Mouse (Mus musculus) splenic B cell, adult 2 months (primary cell): Measurements from ENCODE around the gene Mafg.
"Not testable (repeated sequence)": the region's sequence is repeated elsewhere in the genome, so short reads cannot be mapped to it uniquely, and the experiment has no call there.

Experiments
- DNase-seq: peaks from one replicate; pipeline ENCODE4 v3.0.0-alpha.2; 2011; ENCODE audit warnings: low read depth, low spot score
- H3K27me3 ChIP-seq: 2 replicates; pipeline ENCODE4 v1.6.1; 2012; ENCODE audit warnings: mild to moderate bottlenecking, low read length, moderate library complexity, mixed read lengths; ENCODE audit not compliant: control insufficient read depth, poor library complexity, insufficient read depth, severe bottlenecking
- H3K36me3 ChIP-seq: 2 replicates; pipeline ENCODE4 v1.6.1; 2012; ENCODE audit warnings: mild to moderate bottlenecking, low read length, moderate library complexity, mixed read lengths; ENCODE audit not compliant: control insufficient read depth, poor library complexity, insufficient read depth, severe bottlenecking

The Mafg gene

DNA sequence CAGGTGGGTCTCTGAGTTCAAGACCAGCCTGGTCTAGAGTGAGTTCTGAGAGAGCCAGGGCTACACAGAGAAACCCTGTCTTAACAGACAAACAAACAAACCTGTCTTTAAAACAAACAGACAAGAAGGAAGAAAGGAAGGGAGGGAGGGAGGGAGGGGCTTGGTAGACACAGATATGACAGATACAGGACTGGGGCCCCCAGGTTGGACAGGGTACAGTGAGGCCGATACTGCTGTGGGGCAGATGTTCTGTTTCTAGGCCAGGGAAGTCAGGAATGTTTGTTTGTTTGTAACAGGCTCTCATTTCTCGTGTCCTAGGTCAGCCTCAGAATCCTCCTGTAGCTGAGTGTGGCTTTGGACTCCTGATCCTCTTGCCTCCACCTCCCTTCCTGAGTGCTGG is 29.9 kb downstream of the Mafg start:
- no peak for DNase-seq
- Histone ChIP-seq H3K36me3 (peaks cover 6% of the 10 kb centered on the region), H3K27me3 (no peaks in the 10 kb centered on the region)

DNA sequence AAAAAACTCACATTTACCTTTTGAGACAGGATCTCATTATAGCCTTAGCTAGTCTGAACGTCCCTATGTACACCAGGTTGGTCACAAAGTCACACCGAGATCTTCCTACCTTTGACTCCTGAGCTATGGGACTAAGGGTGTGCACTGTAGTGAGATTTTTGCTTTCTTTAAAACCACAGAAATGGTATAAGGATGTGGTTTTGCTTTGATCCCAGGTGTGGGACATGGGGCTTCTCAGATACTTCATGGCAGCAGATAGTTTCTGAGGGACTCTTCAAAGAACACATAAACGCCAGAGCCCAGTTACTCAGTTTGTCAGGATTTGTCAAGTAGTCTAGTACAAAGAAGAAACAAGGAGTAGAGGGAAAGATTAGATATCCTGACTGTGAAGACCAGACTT is 32.7 kb downstream of the Mafg start:
- H3K36me3 ChIP-seq: peaks cover 7% of the 10 kb centered on the region
- no peak for DNase-seq
- no peaks in the 10 kb centered on the region for H3K27me3 ChIP-seq

DNA sequence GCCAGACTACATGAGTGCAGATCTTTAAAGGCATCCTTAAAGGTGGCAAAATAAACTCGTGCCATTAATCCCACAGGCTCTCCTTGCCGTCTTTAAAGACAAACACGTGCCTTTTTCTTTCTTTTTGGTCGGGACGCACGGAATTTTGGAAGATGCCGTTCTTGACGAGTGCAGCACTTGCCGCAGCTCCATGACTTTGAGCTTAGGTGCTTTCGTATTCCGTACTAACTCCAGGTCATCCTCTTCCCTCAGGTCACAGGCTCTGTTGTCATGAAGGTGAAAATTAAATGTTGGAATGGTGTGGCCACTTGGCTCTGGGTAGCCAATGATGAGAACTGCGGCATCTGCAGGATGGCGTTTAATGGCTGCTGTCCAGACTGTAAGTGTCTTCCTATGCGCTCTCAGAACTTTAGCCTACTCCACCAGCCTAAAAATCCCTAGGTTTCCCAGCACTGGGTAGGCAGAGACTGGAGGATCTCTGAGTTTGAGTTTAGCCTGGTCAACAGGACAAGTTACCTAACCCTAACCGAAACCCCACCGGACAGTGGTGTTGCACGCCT is 34.3 kb downstream of the Mafg start:
- no peak for DNase-seq
- Histone ChIP-seq H3K27me3 (no peaks in the 10 kb centered on the region), H3K36me3 (peaks cover 6% of the 10 kb centered on the region)

DNA sequence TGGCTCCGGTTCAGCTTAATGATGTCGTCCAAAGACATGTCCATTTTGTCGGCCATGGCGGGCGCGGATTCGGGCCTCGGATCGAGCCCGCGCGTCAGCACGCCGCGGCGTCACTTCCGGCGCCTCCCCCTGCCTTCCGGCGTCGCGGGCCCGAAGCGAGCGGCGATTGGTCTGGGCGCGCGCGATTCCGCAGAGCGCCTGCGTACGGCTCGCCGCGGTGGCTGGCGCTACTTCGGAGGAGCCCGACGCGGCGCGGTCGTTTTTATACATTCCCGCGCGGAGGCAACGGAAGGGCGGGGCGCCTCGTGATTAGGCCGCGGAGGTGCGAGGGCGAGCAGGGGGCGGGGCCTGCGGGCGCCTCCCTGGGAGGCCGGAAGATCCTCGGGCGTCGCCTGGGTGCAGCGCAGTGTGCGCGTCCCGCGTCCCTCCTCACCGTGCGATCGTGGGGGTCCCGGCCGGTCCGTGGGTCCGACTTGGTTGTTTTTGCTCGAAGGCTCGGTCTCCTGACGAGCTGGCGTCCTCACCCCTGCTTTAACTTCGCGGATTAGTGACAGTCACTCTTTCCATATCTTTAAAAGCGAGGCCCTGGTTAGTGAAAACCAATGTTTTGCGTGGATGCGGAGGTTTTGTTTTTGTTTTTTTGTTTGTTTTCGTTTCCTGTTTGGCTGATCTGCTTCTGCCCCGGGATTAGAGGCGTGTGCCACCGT is 35.0 kb downstream of the Mafg start, which contains the start of the genes Alyref and Anapc11:
Gene Alyref, minus strand, starts transcription at position 83 of the 707 bp plus-strand sequence.
Gene Anapc11, plus strand, starts transcription at position 139 of the 707 bp plus-strand sequence.
- Histone ChIP-seq H3K36me3 (peaks cover 6% of the 10 kb centered on the region), H3K27me3 (no peaks in the 10 kb centered on the region)
- peak; percentile 98 for DNase-seq

DNA sequence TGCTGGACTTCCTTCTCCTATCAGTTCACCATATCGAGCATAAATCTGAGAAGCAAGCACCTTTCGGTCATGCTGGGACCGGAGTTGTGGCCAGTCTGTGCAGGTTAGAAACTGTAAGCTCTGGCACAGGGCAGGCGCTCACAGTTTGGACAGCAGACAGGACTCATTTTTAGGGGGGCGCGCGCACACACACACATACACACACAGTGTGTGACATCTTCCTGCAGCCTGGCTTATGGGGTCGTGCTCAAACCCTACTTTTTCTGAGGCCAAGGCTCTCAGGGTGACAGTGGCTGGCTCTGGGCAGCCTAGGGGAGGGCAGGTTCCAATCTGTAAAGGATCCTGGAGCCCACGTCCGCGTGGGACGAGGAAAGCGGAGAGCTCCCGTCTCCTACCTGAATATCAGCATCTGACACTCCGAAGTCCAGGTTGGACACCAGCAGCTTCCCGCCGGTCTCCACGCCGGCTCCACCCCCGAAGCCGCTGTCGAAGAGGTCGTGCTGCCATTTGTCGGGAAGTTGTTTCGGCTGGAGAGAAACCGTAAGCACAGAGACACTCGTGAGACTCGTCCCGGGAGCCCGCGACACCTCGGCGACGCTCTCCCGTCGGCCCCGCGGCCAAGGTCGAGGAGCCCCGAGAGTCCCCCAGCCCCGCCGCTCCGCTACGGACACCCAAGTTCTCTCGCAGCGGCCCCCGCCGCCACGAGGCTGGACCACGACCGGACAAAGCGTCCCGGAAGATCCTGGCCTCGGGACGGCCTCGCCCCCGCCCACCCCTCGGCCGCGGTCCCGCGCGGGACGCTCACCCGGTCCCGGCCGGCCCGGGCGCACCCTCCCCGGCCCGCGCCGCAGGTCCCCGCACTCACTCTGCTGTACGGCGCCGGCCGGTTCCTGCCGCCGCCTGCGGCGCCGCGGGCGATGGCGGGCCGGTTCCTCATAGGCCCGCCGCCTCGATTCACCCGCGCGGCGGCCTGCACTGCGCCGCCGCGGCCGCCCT is 35.9 kb downstream of the Mafg start:
- H3K36me3 ChIP-seq: peaks cover 6% of the 10 kb centered on the region

DNA sequence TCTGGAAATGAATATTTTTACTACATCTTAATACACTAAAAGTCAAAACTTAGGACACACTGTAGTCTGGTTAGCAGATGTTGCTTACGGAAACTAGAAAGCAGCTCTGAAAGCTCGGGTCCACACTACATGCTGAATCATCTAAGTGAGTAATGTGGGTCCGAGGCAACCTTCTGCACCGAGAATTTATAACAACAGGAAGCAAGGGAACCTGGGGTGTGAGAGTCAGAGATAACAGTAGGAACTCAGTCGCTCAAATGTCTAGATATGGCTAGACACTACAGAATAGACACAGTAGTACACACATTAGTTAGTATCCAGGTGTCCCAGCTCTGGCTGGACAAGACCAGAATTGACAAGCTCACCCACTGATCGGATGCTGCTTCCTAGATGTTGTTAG is 44.9 kb downstream of the Mafg start:
- no peak for DNase-seq
- peaks cover 4% of the 10 kb centered on the region; the same call in 1 of the 2 replicates for H3K36me3 ChIP-seq
- no peaks in the 10 kb centered on the region for H3K27me3 ChIP-seq

More for the DNA sequence above, 35.9 kb downstream of the Mafg start:
- peak; percentile 30 for DNase-seq
- H3K27me3 ChIP-seq: no peaks in the 10 kb centered on the region

DNA sequence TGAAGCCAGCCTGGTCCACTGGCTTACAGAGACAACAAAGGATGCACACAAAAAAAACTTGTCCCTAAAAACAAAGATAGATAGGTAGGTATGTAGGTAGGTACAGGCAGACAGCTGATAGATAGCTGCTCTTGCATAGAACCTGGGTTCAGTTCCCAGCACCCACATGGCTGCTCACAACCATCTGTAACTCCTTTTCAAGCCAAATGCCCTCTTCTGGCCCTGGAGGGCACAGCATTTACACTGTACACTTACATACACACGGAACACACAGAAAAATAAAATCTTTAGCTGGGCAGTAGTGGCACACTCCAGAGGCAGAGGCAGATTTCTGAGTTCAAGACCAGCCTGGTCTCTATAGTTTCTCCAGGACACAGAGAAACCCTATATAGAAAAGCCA is 49.5 kb downstream of the Mafg start:
- no peak for DNase-seq
- Histone ChIP-seq H3K36me3 (peaks cover 11% of the 10 kb centered on the region), H3K27me3 (no peaks in the 10 kb centered on the region)

DNA sequence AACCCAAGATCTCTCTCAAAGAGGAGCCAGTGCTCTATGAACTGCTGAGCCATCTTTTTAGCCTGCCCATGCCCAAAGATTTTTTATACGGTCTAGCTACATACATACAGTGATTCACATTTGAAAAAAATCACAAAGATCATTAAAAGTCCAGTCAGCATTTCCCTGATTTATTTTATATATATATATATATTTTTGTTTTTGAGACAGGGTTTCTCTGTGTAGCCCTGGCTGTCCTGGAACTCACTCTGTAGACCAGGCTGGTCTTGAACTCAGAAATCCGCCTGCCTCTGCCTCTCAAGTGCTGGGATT is 50.5 kb downstream of the Mafg start:
- not testable (repeated sequence) for DNase-seq, H3K27me3 ChIP-seq
- peaks cover 17% of the 10 kb centered on the region for H3K36me3 ChIP-seq

DNA sequence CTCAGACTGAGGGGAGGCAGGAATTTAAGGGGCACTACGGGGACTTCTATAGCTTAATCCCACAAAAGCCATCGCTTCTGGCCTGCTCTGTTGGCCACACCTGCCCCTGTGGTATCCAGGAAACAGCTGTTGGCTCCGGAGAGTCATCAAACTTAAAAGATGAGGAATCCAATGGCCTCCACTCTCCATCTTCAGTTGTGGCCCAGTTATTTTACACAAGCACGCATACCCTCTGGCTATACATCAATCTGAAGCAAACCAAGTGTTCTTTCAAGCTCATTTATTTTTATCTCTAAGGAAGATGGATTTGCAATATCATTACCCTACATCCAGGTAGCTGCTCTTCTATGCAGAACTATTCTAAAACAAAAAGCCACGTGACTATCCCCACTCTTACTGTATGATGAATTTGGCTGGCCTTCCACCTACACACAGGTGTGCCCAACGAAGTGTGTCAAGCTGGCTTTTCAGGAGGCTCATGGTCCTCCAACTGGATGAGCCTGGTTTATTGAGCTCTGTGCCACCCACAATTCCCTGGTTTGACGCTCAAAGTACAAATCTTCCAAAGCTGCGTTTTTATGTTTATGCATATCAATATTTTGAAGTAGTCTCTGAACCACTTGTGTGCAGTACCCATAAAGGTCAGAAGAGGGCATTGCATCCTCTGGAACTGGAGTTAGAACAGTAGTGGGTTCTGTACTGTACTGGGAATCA is 51.0 kb downstream of the Mafg start:
- peaks cover 20% of the 10 kb centered on the region for H3K36me3 ChIP-seq
- H3K27me3 ChIP-seq: no peaks in the 10 kb centered on the region
- DNase-seq: peak; percentile 76

DNA sequence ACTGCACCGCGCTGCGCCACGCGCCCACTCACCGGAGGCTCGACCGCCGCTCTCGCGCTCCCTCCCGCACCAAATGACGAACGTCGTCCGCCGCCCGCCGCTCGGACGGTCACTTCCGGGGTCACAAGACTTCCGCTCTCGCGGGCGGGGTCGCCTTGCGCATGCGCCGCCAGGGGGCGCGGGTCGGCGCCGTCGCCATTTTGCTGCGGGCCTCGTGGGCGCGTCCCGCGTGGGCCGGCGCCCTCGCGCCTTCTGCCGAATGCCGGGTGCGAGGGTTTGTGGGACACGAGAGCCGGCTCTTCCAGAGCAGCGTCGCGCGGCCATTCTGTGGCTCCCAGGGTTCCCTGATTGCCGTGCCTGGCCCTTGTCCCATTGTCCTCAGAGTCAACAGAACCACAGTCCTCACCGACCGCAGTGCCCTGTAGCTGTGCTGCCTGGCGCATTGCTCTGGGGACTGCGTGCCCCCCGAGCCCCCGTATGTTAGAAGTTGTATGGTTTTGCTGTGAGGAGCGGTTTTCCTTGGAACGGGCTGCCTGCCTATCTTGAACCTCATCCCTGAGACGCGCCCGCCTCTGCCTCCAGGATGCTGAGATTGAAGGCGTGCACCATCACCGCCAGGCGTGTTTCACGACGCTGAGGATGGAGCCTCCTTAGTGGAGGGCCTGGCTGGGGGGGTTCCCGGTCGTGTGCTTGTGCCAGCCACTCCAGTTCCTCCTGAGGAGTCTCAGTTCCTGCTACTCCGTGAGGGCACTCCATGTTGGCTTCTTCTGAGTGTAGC is 51.7 kb downstream of the Mafg start, which contains the start of gene Arhgdia:
Gene Arhgdia, minus strand, starts transcription at position 135 of the 778 bp plus-strand sequence.
- Histone ChIP-seq H3K27me3 (no peaks in the 10 kb centered on the region), H3K36me3 (peaks cover 20% of the 10 kb centered on the region)
- peak; percentile 94 for DNase-seq

DNA sequence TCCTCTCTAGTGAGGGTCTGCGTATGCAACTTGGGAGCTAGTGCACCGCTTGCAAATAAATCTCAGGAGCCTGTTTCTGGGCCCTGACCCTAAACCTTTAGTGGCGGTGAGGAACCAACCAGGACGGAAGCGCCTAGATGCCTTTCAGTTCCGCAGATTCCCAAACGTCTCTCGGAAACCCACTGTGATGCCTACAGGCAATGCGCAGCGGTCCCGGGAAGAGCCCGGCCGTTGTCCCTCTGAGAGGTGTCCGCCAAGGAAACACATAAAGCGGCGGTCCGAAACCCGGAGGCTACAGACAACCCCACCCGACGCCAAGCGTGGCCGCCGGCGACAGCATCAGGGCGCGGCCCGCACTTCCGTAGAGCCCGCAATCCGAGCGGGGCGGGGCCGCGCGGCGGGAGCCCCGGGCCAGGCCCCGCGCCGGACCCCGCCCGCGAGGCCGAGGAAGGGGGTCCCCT is 52.5 kb downstream of the Mafg start:
- Histone ChIP-seq H3K36me3 (peaks cover 20% of the 10 kb centered on the region), H3K27me3 (no peaks in the 10 kb centered on the region)
- peak; percentile 58 for DNase-seq

DNA sequence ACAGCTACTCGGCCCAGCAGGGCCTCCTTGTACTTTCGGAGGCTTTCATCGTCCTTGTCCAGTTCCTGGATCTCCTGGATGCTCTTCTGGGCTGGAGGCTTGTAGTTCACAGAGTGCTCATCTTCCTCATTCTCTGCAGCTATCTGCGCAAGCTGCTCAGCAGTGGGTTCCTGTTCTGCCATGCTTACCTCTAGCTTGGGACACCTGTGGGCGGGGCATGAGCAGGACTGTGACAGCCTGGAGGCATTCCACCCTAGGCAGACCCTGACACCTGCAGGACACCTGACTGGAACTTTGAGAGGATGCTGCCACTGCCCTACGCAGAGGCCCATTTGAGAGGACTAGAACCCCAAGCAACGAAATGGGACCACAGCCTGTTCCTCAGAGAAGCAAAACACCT is 53.2 kb downstream of the Mafg start:
- H3K27me3 ChIP-seq: no peaks in the 10 kb centered on the region
- peaks cover 19% of the 10 kb centered on the region for H3K36me3 ChIP-seq
- DNase-seq: peak; percentile 65

DNA sequence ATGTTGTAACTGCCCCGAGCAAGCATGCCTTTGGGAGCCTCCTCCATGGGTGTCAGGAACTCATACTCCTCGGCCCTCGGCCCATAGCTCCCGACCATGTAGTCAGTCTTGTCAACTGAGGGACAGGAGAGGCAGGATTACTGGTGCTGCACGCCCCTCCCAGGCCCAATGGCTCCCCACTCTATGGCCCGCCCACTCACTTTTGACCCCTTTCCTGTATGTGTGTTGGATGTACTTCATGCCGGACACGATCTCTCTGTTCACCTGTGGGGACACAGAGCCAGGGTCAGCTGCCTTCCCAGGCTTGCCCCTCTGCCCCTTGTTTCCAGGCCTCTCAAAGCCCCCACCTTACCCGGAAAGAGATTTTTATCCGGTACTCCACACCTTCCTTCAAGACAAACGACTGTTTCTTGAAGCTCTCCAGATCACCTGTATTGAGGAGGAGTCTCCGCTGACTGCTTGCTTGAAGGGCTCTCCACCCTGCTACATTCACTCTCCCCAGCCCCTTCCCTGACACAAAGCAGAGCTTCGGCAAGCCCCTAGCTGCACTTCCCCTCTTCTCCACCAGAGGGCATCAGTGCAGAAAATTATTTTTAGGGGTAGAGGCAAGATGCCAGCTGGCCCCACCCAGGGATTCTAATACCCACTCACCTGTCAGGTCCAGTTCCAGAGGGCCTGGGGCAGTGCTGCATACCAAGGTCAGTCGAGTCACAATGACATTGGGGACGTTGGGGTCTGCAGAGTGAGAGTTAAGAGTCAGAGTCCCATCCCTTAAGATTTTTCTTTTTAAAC is 53.9 kb downstream of the Mafg start:
- no peaks in the 10 kb centered on the region for H3K27me3 ChIP-seq
- peaks cover 19% of the 10 kb centered on the region for H3K36me3 ChIP-seq
- DNase-seq: peak; percentile 87
